Mouse (Mus musculus) hindbrain, postnatal 0 days (tissue): ENCODE data around the gene Pold3. TPM values are rescaled to one million over a fixed set of nuclear protein-coding genes. Genes with fewer than 3 reads are reported as not detected.

ENCODE experiments used
- ATAC-seq: fragments of 200-750 bp; cut with Nextera tagmentation; 2 replicates; pipeline ENCODE4 v1.8.0; 2017; ENCODE audit warnings: mild to moderate bottlenecking, moderate TSS enrichment, moderate library complexity
- DNase-seq: peaks from one replicate; pipeline ENCODE4 v3.0.0-alpha.2; 2015; ENCODE audit warnings: low spot score
- H3K27ac ChIP-seq: fragments of 300-500 bp; sonication (generic); 2 replicates; pipeline ENCODE4 v1.5.1; 2014; ENCODE audit warnings: mild to moderate bottlenecking
- H3K27me3 ChIP-seq: fragments of 300-500 bp; sonication (generic); 2 replicates; pipeline ENCODE4 v1.6.1; 2014; ENCODE audit warnings: low read length, mixed read lengths; ENCODE audit not compliant: insufficient read depth
- H3K36me3 ChIP-seq: fragments of 300-500 bp; sonication (generic); 2 replicates; pipeline ENCODE4 v1.6.1; 2014; ENCODE audit warnings: low read length, mixed read lengths; ENCODE audit not compliant: insufficient read depth
- H3K4me1 ChIP-seq: fragments of 300-500 bp; sonication (generic); 2 replicates; pipeline ENCODE4 v1.6.1; 2014; ENCODE audit warnings: antibody characterized with exemption, low read length, mixed read lengths; ENCODE audit not compliant: insufficient read depth
- H3K4me2 ChIP-seq: fragments of 300-500 bp; sonication (generic); 2 replicates; pipeline ENCODE4 v1.6.1; 2014; ENCODE audit warnings: low read depth, mild to moderate bottlenecking, low read length, moderate library complexity, mixed read lengths
- H3K4me3 ChIP-seq: fragments of 300-500 bp; sonication (generic); 2 replicates; pipeline ENCODE4 v1.5.1; 2014; ENCODE audit warnings: low read length
- H3K9ac ChIP-seq: fragments of 300-500 bp; sonication (generic); replicated peaks from 2 replicates; pipeline ENCODE4 v1.6.1; 2014; ENCODE audit warnings: mild to moderate bottlenecking, low read length, moderate library complexity, mixed read lengths
- H3K9me3 ChIP-seq: fragments of 300-500 bp; sonication (generic); 2 replicates; pipeline ENCODE4 v1.6.1; 2016; ENCODE audit warnings: low read length, mixed read lengths
- CTCF ChIP-seq: IDR thresholded peaks from 2 replicates; pipeline ENCODE4 v1.5.1; 2016; ENCODE audit warnings: antibody characterized with exemption, control low read depth, low read depth
- WGBS: fragments of 180-500 bp; shearing (Covaris S2); extraction: QIAGEN DNeasy Blood & Tissue Kit; methylation state at CpG from one replicate; pipeline ENCODE4 v1.1.7; 2014; 5-methylcytosine and 5-hydroxymethylcytosine counted together
- polyA plus RNA-seq: library from polyadenylated mRNA; unstranded; fragments of >200 nt; fragmentation: Nextera tagmentation; extraction: Ambion mirVana; gene quantifications from 2 replicates; pipeline ENCODE4 v1.2.1, GENCODE M21; 2015
- total RNA-seq: library from RNA; depleted of rRNA; stranded (reverse); fragments of >200 nt; gene quantifications from 2 replicates; pipeline ENCODE4 v1.2.3, GENCODE M21; 2014

Pold3 gene
- total and polyA plus RNA-seq, 2 experiments from 2014 or later: 20.4 to 38.6 TPM

DNA sequence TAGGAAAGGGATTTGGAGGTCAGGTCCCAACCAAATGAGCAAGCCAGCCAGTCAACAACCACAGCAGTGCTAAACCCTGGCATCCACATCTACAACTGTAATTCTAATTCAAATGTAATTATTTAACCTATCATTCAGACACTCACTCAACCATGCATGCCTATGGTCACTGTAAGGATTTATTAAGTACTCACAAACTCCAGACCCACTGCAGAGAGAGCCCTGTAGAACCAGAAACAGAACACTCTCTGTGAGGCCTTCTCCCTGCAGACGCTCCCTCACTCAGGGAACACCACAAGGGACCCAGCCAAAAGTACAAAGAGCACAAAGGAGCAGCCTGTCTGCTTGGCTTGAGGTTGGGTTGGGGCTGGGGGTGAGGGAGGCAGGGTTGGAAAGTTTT lies 11.0 kb upstream of the Pold3 start:
- 55% methylated on average over 1 of the region's 1 CpGs for WGBS
- Histone ChIP-seq H3K27me3 (no peaks in the 10 kb centered on the region), H3K4me1 (no peaks in the 10 kb centered on the region), H3K4me3 (no peak overlapping the region), H3K9me3 (no peaks in the 10 kb centered on the region), H3K4me2 (no peak overlapping the region), H3K27ac (no peak overlapping the region), H3K9ac (no peak overlapping the region), H3K36me3 (no peaks in the 10 kb centered on the region)
- no peak for TF ChIP-seq CTCF
- no peak for ATAC-seq
- DNase-seq: no peak

DNA sequence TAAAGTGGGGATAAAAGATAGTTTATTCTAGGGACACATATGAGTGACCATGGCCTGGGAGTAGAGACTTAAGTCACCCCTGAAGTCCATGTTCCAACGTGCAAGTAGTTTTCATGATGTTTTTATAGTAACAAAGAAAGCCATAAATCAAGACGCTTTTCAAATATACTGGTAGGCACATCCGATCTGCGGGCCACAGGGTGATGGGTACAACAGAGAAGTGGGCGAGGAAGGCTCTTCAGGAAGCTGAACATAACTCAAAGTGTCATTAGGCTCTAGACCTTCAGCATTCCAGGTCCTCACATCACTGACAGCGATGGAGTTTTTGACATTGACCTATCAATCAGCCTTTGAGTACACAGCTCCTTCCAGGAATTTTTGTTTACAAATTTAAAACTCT lies 9.2 kb upstream of the Pold3 start:
- no peak for ATAC-seq
- Histone ChIP-seq H3K9ac (no peak overlapping the region), H3K4me2 (no peak overlapping the region), H3K9me3 (no peaks in the 10 kb centered on the region), H3K27ac (no peak overlapping the region), H3K36me3 (no peaks in the 10 kb centered on the region), H3K4me3 (no peak overlapping the region), H3K4me1 (no peaks in the 10 kb centered on the region), H3K27me3 (no peaks in the 10 kb centered on the region)
- DNase-seq: no peak
- 74% methylated on average over 6 of the region's 6 CpGs for WGBS
- no peak for TF ChIP-seq CTCF

DNA sequence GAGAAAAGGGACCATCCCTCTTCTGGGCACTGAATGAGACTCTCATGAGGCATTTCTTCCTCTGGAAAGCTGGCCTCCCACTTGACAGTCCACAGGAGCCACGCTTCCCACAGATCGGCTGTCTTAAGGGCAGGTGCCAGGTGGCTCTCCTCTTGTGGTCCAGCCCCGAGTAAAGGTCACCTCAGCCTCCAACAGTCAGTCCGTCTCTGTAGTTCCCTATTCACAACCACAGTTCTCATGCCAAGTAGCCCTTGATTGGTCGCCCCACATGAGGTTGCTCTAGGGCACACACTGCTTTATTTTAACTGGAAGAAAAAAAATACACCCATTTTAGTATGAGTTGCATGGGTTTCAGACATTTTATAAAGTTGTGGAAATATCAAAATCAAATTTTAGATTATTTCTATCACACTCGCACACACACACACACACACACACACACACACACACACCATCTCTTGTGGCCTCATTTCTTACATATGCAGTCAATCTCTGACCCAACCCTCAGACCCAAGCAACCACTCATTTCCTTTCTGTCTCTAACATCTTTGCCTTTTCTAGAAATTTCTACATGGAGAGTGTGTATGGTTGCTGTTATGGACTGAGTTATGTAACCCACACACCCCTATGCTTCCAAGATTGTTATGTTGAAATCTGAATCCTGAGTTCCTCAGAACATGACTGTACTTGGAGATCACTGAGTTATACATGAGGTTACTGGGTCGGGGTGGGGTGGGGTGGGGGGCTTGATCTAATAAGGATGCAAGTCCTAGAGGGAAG lies 7.1 kb upstream of the Pold3 start:
- no peaks in the 10 kb centered on the region for H3K36me3 ChIP-seq
- no peak overlapping the region for H3K9ac ChIP-seq
- no peak overlapping the region for H3K4me2 ChIP-seq
- no peak for TF ChIP-seq CTCF
- H3K9me3 ChIP-seq: no peaks in the 10 kb centered on the region
- H3K27me3 ChIP-seq: no peaks in the 10 kb centered on the region
- no peak overlapping the region for H3K4me3 ChIP-seq
- no peak overlapping the region for H3K27ac ChIP-seq
- H3K4me1 ChIP-seq: no peaks in the 10 kb centered on the region
- ATAC-seq (no peak), DNase-seq (no peak)
- 84% methylated on average over 7 of the region's 7 CpGs for WGBS

DNA sequence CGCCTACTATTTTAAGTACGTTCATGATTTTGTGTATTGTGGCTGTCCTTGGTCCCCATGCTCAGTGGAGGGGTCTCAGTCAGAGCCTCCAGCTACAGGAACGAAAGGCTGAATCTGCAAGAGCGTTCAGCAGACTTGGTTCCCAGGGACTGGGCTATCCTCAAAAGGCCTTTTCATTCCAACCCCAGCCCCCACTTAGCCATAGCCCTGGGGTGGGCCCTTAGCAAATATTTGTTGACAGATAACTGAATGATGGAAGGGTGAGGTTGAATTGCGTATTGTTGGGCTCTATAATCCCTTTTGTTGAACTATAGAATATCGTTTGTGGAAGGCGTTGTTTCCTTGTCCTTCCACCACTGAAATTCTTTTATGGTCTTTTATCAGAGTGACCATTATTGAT lies 5.1 kb upstream of the Pold3 start:
- H3K36me3 ChIP-seq: no peaks in the 10 kb centered on the region
- no peak overlapping the region for H3K9ac ChIP-seq
- WGBS: 84% methylated on average over 7 of the region's 7 CpGs
- no peak for DNase-seq
- no peaks in the 10 kb centered on the region for H3K27me3 ChIP-seq
- H3K27ac ChIP-seq: no peak overlapping the region
- H3K9me3 ChIP-seq: no peaks in the 10 kb centered on the region
- no peaks in the 10 kb centered on the region for H3K4me1 ChIP-seq
- H3K4me3 ChIP-seq: no peak overlapping the region
- ATAC-seq: no peak
- no peak for TF ChIP-seq CTCF
- no peak overlapping the region for H3K4me2 ChIP-seq

DNA sequence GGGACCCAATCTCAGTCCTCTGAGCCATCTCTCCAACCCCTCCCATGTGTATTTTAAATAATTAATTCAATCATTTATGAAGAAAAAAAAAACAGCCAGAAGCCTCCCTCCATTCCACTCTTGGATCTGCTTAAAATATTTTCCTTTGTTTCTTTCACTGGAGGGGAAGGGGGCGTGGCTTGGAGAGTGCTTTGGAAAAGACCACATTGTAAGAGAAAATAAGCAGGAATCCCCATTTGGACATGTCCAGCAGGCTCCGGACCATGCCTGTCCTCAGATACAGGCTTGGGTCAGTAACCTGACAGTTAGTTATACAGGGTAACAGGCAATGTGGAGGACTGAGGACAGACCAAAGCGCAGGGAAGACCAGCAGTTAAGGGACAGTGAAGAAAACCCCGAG lies 3.8 kb upstream of the Pold3 start:
- Histone ChIP-seq H3K27ac (no peak overlapping the region), H3K27me3 (no peaks in the 10 kb centered on the region), H3K4me2 (no peak overlapping the region), H3K9me3 (no peaks in the 10 kb centered on the region), H3K36me3 (no peaks in the 10 kb centered on the region), H3K4me1 (0 out of 2 replicates have a peak, but pooled peaks cover 4% of the 10 kb centered on the region), H3K4me3 (no peak overlapping the region), H3K9ac (no peak overlapping the region)
- ATAC-seq: no peak
- TF ChIP-seq CTCF: no peak
- 54% methylated on average over 4 of the region's 4 CpGs for WGBS
- no peak for DNase-seq

DNA sequence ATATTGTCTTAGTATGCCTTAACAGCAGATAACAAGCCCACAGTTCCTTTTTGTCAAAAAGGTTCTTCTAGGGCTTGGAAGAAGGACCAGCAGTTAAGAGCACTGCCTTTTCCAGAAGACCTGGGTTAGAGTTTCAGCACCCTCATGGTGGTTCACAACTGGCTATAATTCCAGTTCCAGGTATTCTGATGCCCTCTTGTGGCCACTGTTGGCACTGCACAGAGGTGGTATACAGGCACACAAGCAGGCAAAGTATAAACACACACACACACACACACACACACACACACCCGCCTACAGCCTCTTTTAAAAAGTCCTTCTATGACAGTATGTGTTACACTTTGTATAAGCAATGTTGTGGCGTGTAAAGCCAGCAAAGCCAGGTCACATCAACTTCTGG lies 2.8 kb upstream of the Pold3 start:
- Histone ChIP-seq H3K4me3 (no peak overlapping the region), H3K4me2 (no peak overlapping the region), H3K4me1 (0 out of 2 replicates have a peak, but pooled peaks cover 5% of the 10 kb centered on the region), H3K27me3 (no peaks in the 10 kb centered on the region), H3K9ac (no peak overlapping the region), H3K27ac (no peak overlapping the region), H3K36me3 (no peaks in the 10 kb centered on the region), H3K9me3 (no peaks in the 10 kb centered on the region)
- 75% methylated on average over 2 of the region's 2 CpGs for WGBS
- DNase-seq (peak; percentile 23), ATAC-seq (no peak)
- peak; percentile 60 for TF ChIP-seq CTCF

DNA sequence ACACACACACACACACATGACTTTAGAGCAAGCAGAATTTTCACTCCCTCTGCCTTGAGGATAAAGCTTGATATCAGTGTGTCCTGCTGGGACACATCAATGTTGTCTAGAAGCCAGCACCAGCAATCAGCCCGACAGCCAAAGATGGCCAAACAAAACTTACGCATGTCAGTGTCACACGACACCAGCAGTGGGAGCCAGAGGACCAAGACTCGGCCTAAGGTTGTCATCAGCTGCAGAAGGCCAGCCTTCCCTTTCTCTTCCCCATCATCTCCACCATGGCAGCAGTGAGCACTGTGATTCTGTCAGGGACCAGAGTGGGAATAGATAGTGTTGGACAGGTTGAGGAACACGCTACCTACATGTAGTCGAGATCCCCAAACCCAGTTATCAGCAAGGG lies 2.1 kb upstream of the Pold3 start:
- Histone ChIP-seq H3K27me3 (no peaks in the 10 kb centered on the region), H3K9me3 (no peaks in the 10 kb centered on the region), H3K9ac (no peak overlapping the region), H3K27ac (no peak overlapping the region), H3K4me1 (0 out of 2 replicates have a peak, but pooled peaks cover 5% of the 10 kb centered on the region), H3K4me3 (no peak overlapping the region), H3K36me3 (no peaks in the 10 kb centered on the region), H3K4me2 (no peak overlapping the region)
- no peak for ATAC-seq
- peak; percentile 68 for DNase-seq
- WGBS: 54% methylated on average over 6 of the region's 6 CpGs
- TF ChIP-seq CTCF: peak; percentile 81
